Mouse (Mus musculus) megakaryocyte, adult 5-6 weeks (primary cell): ENCODE results near the gene Cib2. TPM values are rescaled to one million over a fixed set of nuclear protein-coding genes. Genes with fewer than 3 reads are reported as not detected.
"Not testable (repeated sequence)": the region's sequence is repeated elsewhere in the genome, so short reads cannot be mapped to it uniquely, and the experiment has no call there.

ENCODE experiments used
- ATAC-seq: 2 replicates; pipeline ENCODE4 v1.8.0; 2016; ENCODE audit warnings: mild to moderate bottlenecking, inconsistent platforms; ENCODE audit not compliant: poor library complexity, severe bottlenecking
- total RNA-seq, 2 experiments: library from RNA; stranded (forward) in 1 of 2; stranded (reverse) in 1 of 2; fragments of 153-499, 151-499 nt in 1 of 2; fragments of 221-1000, 200-1000 nt in 1 of 2; gene quantifications; 2 replicates each; pipeline versions ENCODE4 v1.2.3 to v1.2.4; 2015 to 2017

Cib2 gene
- 11.4 and 14.9 TPM in 2 replicates for total RNA-seq (2015)
- 2.7 and 3.9 TPM in 2 replicates for total RNA-seq (2017)

DNA sequence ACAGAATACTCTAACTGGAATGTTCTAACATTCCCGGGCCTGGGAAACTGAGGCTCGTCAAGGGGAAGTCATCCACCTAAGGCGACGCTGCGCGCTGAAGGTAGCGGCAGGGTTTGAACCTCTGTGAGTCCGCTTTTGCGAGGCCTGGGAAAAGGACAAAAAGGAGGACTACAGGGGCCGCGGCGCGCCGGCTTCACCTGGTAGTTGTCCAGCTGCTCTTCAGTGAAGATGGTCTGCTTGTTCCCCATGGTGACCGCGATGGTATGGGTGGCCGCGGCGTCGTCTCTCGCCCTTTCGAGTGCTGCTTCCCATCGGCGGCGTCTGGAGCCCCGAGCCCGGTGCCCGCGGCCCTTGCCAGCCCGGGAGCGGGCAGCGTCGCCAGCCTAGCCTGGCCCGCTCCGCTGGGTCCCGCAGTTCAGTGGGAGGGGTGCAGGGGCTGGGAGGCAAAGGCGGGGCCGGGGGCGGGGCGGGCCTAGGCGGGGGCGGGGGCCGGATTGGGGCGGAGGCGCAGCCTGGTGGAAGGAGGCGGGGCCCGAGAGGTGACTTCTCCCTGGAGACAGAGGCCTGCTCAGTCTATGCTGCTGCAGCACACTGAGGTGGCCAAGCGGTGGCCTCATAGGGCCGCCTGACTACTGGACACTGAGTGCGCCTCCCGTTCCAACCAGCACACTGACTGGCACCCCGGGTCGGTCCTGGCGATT lies at the start of gene Cib2:
Gene Cib2 (minus strand): TSS at position 448 of the 701 bp plus-strand sequence.
- peak; percentile 98 for ATAC-seq

DNA sequence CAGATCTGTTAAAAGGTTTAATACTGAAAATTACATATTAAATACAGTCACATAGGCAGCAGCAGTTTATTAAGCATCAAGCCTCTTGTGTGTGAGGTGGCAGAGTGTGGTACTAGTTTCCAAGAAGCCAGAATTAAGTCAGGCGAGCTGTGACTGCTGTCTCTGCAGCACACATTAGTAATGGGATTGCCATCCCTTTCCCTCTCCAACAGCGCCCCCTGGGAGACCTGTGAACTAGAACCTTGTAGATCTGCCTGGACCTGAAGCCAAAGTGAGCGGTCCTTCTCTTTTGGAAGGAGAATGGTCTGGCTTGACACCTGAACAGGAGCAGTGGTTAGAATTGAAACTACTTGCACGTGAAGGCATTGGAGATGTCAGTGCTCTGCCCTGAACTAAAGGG lies 44.9 kb upstream of the Cib2 start:
- ATAC-seq = peak; percentile 57

- ATAC-seq = no peak
These were observed 44.2 kb upstream of the Cib2 start for GRCm38 (mm10) chr9:54604131-54604654.

DNA sequence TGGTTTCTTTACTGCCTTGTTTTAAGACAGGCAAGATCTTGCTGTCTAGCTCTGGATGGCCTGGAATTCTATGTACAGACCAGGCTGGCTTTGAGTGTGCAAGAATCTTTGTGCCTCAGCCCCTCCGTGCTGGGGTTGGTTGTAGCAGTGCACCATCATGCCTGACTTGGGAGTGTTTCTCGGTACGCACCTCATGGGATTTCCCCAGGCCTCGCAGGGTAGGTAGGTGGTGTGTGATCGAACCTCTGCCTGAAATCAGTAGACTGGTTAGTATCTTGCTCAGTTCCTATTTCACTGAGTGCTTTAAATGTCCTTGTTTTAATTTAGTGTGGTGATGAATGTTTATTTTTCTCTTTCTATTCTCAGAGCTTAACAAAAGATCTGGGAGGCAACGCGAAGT lies 42.9 kb upstream of the Cib2 start:
- ATAC-seq = no peak

DNA sequence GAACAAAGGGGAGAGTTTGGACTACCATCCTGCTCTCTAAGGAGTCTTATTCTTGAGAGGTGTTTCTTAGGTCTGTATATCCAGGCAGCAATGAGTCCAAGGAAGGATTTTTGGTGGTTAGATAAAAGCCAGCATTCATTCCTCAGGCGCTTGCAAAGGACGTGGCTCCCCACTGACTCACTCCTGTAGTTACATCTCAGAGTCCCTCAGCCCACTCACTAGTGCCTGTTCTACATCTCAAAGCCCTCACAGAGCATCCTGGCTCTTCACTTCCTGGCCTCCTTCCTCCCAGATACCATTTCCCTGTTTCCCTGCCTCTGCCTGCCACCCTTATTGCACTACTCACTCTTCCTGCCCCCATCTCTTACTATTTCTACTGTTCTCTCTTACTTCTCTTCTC lies 42.4 kb upstream of the Cib2 start:
- ATAC-seq = no peak

GRCm38 (mm10) chr9:54596752-54597465 lies 36.9 kb upstream of the Cib2 start:
- no peak for ATAC-seq

DNA sequence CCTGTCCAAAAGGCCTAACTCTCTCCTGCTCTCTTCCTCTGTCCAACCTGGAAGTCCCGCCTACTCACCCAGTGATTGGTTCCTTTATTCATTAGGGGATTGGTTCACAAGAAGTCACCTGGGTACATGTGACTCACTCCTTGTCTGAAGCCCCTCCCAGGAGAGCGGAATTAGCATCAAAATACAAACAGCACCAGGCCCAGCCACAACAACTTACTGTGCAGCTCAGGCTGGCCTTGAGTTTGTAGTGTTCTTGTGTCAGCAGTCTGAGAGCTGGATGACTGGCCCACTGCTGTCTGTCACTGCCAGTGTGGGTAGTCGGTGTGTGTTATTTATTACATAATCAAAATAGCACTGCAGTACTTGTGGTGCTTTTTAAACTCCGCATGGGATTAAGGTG lies 33.6 kb upstream of the Cib2 start:
- not testable (repeated sequence) for ATAC-seq

DNA sequence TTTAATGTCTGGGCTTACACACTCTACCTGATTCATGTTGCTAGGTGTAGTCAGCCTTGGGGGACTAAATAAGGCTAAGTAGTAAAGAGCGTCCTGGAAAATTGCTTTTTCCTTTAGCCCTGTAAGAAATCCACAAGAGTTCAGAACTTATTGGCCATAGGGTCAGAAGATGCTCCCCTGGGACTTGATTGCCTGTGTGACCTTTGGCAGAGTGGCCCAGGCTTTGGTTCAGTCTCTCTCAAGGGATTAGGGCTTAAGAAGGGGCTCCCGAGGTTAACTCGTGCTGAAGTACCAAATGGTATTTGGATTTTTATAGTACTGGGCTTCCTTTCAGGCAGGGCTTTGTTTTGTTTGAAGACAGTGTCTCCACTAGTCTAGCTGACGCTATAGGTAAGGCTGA lies 27.8 kb upstream of the Cib2 start:
- ATAC-seq = no peak

DNA sequence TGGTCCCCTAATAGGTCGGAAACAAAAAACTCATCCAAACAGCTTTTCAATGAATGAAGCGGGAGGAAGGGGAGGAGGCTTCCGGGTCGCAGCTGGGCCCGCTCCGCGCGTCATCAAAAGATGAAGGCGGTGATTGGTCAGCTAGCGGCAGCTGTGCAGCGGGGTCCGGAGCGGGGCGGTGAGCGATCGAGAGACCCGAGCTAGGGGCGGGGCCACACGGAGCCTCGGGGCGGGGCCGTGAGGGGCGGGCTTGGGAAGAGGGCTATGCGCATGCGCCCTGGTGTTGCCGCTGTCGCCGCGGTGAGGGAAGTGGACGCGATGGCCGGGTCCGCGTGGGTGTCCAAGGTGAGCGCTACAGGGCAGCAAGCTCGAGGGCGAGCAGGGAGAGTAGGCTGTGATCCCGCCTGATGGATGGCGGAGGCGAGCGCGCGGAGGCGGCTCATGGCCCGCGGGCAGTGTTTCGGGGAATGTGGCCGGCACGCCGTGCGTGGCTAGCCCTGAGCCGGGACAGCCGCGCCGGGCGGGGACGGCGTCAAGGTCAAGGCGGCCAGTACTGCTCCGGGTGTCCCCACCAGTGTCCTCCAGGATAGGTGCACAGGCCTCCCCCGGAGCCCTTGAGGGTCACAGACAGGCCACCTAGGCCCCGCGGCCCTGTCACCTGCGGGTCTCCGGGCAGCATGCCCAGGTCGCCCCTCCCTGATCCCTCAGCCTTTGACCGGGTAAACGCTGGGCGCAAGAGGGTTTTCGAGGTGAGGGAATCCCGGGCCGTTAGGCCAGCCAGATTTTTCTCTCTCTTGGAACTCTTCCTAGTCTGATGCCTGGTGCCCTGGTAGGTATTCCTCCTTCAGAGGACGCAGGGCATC lies 26.4 kb upstream of the Cib2 start, which contains the start of gene Idh3a:
Gene Idh3a (plus strand): TSS at position 136 of the 863 bp plus-strand sequence.
- ATAC-seq = peak; percentile 99

DNA sequence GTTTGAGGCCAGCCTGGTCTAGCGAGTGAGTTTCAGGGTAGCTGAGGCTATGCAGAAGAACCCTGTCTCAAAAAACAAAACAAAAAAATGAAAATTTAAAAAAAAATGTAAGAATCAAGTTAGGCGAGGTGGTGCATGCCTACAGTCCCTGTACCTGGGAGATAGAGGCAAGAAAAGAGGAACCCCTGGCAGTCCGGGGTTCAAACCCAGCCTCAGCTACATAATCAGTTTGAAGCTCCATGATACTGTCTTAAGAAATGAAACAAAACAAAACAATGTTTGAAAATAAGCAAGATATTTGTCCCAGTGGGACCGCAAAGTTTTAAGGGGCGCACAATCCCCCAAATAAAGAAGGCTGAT lies 25.8 kb upstream of the Cib2 start:
- ATAC-seq = peak; percentile 6

DNA sequence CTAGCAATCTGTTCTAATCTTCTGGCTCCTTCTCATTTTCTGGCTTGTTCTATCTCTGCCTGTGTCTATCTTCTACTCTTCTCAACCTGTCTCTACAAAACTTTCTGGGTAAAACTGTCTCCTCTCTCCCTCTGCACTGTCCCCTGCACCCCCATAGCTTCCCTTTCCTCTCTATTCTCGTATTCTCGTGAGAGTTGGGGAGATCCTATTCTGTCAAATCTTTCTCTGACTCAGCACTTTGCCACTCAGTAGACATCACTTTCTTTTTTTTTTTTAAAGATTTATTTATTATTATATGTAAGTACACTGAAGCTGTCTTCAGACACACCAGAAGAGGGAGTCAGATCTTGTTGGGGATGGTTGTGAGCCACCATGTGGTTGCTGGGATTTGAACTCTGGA lies 24.1 kb upstream of the Cib2 start:
- ATAC-seq = not testable (repeated sequence)

GRCm38 (mm10) chr9:54583712-54584111 lies 23.7 kb upstream of the Cib2 start:
- no peak for ATAC-seq

DNA sequence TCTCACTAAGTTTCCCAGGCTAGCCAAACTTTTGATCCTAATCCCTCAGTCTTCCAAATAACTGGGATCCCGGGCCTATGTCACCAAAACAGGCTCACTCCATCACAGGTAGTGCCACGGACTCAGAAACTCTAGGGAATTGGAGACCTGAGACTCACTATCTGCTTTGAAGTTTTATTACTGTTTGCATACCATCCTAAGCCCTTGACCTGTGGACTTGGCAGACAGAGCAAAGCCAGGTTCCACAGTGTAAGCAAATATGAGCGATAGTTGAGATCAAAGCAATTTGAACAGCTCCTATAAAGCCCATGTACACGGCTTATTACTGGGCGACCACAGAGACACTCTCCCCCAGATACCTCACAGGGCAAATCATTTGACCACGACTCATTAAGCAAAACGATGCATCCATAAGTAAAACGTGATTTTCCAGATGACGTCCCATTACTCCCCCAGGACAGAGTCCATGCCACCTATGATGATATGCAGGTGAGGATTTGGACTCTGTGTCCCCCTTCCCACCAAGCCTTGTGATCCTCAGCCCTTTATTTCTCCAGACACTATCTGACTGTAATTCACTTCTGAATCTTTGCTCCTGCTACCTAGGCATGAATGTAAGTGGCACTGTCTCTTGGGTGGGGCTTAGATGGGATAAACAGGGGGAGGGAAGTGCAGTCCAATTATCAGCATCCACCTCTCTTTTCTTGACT lies 11.3 kb upstream of the Cib2 start:
- no peak for ATAC-seq

- no peak for ATAC-seq
These were observed 8.7 kb upstream of the Cib2 start for GRCm38 (mm10) chr9:54568732-54569131.

GRCm38 (mm10) chr9:54566958-54567357 lies 6.9 kb upstream of the Cib2 start:
- ATAC-seq = peak; percentile 51; the same call in 1 of the 2 replicates

GRCm38 (mm10) chr9:54560831-54561601 lies 998 bp upstream of the Cib2 start:
- no peak for ATAC-seq

GRCm38 (mm10) chr9:54558731-54559130 lies 1.3 kb downstream of the Cib2 start:
- ATAC-seq = no peak

DNA sequence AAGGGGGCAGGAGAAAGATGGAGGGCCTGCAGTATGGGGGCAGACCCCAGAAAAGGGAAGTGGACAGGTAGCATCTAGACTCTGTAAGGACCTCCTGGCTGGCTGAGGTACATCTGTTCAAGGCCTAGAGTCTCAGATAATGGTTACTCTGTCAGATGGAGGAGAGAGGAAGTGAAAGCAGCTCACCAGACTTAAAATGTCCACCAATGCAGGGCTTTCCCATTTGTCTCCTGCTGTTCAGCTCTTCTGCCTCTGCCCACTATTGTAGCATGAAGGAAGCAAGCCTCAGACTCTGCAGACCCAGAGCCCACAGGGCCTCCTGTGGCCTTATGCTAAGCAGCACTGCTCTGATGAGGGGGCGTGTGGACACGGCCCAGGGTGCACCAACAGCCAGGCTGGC lies 5.0 kb downstream of the Cib2 start:
- ATAC-seq = peak; percentile 70

- ATAC-seq = no peak
These were observed 7.6 kb downstream of the Cib2 start for GRCm38 (mm10) chr9:54552409-54552808.

DNA sequence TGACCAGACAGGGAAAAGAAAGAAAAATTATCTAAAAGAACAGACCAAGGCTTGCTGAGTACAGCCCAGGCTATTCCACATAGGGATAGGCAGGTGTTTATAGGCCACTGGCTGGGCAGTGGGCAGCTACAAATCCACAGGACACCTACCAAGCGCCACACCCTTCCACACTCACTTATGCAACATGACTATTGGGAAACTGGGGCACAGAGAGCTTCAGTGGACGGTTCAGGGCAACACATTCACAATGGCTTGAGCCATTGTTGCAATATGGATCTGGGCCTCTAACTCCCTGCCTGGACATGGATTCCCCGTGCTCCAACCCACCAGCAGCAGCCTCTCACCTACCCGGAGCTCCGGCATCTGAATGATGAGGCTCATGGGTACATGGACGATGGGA lies 10.6 kb downstream of the Cib2 start:
- ATAC-seq = peak; percentile 62
